Mouse (Mus musculus) kidney, adult 2 months (tissue): ENCODE results near the gene Prss16.

Experiments
- CTCF ChIP-seq: fragments of 200-500 bp; conservative IDR thresholded peaks from 2 replicates; pipeline ENCODE4 v1.5.1; 2011; ENCODE audit warnings: low read depth, mild to moderate bottlenecking, control low read depth, low read length, moderate library complexity, mixed read lengths; ENCODE audit not compliant: insufficient read depth, insufficient read length
- POLR2A ChIP-seq: fragments of 200-500 bp; IDR thresholded peaks from one replicate; pipeline ENCODE4 v1.6.1; 2011; ENCODE audit warnings: low read depth, low read length, control low read depth

- no peak for TF ChIP-seq CTCF
- TF ChIP-seq POLR2A, result no peak
These were observed 4.2 kb upstream of the Prss16 start for GRCm38 (mm10) chr13:22013716-22014115.
